Mouse (Mus musculus) 3T3-L1 (cell line): ENCODE measurements around the gene AI854703.
A peak's percentile ranks its signal among the peaks of the same experiment; 100 is the strongest.
"Not testable (repeated sequence)": the region's sequence is repeated elsewhere in the genome, so short reads cannot be mapped to it uniquely, and the experiment has no call there.

Source experiments
- DNase-seq: peaks from one replicate; pipeline ENCODE4 v3.0.0-alpha.2; 2015; ENCODE audit warnings: low read depth, low spot score

AI854703 gene

DNA sequence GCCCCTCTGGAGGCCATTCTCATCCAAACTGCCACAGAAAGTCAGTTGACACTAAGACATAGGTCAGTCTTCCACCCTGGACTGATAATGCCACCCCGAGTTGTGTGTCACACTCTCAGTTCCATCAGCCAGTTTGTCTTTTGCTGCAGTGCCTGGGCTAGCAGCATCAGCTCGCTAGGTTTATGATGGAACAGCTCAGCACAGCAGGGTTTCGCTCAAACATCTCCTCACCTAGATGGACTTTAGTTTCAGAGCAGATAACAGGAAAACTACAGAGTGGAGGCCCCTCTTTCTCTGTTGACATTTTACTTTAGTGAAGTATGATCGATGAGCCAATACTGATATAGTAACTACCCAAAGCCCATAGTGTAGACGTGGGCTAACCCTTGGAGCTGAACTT, 11.8 kb upstream of the AI854703 start:
- DNase-seq = no peak

DNA sequence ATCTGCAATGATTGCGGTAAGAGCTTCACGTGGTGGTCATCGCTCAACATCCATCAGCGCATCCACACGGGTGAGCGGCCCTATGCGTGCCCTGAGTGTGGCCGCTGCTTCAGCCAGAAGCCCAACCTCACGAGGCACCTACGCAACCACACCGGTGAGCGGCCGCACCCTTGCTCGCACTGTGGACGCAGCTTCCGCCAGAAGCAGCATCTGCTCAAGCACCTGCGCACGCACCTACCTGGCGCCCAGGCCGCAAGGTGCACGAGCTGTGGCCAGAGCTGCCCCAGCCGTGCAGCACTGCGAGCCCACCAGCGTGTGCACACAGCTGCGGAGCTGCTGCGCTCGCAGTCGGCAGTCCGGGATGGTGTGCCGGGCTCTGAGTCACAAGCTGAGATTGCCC, 6.5 kb upstream of the AI854703 start:
- DNase-seq = no peak

- DNase-seq = not testable (repeated sequence)
Observed at GRCm38 (mm10) chr6:48622186-48622843, 4.2 kb upstream of the AI854703 start.

- no peak for DNase-seq
Observed at GRCm38 (mm10) chr6:48623460-48623859, 3.1 kb upstream of the AI854703 start.

- no peak for DNase-seq
Observed at GRCm38 (mm10) chr6:48626984-48627383, 420 bp downstream of the AI854703 start.

DNA sequence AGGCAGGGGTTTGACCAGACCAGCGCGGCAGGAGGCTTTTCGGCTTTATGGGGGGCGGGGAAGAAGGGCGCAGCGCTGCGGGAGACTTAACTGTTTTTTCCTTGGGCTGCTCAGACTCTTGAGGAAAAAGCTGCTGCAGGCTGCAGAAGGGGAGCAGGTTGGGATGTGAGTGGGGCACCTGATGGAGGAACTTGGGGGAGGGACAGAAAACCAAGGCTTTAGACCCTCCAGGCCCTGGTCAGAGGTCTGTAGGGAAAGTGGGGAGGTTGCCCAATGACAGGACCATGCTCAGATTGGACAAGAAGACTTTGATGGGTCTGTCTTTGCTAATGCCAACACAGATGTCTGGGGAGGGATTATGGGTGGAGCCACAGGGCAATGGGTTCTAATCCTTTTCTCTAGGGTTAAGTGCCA, 954 bp downstream of the AI854703 start:
- no peak for DNase-seq

DNA sequence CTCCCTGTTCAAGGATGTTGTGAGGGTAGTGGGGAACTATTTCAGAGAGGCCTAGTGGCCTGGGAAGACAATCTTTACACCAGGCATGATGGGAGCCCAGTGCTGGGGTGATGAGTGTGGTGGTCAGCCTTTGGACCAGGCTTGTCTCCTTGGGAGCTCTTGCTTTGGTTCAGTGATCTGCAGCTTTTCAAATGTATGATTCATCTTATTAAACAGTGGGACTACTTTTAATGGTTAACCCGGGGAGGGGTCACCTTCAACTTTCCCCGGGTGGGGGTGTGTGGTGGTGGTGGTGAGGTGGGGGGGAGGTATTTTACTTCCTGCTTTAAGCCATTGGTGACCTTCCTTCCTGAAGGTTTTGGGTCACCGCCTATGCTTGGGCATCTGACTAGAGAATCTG, 1.8 kb downstream of the AI854703 start:
- DNase-seq = no peak

- no peak for DNase-seq
Observed at GRCm38 (mm10) chr6:48628808-48629660, 2.5 kb downstream of the AI854703 start.

GRCm38 (mm10) chr6:48629661-48630034, 3.1 kb downstream of the AI854703 start:
- no peak for DNase-seq

DNA sequence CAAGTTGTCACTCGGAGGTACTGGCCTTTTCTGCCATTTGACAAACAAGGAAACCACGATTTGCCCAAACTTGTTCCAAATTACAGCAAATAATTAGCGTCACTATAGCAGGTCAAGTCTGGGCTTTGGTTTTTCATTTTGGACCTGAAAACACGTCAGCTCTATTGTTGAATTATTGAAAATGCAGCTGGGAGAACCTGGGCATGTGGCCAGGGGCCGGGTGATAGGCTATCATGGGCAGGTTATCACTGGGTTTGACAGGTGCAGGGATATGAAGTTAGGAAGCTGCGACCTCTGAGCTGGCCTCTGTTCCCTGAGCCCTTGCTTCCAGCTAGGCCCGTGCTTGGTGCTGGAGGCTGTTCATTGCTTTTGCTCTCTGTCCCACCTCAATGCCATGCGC, 4.3 kb downstream of the AI854703 start:
- DNase-seq = no peak

DNA sequence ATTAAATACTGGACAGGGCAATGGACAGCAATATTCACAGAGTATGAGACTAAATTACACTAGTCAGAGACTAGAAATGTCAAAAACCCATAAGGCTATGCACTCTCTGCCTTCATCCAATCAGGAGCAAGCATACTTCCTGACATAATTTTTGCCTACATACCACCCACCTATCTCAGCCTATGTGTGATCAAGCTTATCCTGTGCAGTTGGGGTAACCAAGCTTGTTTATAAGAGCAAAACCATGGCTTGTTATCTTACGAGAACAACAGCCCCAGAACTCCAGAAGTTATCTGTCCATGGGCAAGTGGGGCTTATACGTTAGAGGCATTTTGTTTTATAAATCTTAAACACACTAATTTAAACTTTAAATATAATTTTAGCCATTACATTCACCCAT, 8.5 kb downstream of the AI854703 start:
- DNase-seq = no peak

- DNase-seq = no peak
Observed at GRCm38 (mm10) chr6:48636515-48636914, 10.0 kb downstream of the AI854703 start.

DNA sequence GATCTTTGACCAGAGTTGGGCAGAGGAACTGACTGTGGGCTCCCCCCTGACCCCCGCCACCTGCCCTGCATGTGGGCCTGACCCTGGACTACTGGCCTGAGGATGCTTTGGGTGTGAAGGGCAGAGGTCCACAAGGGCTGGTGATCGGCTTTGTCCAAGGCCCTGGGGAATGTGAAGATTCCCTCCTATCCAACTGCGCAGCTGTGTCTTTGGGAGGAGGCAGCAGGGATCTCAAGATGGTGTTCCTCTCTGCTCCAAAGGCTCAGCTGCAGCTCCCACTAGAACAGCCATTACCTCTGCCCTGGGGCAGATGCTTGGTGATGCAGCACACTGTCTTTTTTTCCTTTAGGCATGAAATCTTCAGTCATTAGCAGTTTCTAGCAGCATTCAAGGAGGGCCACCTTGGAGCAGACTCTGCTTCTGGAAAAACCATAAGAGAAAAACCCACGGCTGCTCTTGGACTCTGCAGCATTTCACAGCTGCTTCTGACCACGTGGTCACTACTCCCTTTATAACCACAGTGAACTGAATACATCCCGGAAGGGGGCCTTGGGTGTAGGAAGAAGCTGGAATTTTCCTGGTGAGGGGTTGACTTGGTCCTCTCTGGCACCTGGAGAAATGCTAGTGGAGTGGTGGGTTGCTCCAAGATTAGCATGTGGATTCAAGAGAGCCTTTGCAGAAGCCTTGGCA, 11.4 kb downstream of the AI854703 start:
- DNase-seq = no peak

- DNase-seq = no peak
Observed at GRCm38 (mm10) chr6:48638553-48638952, 12.0 kb downstream of the AI854703 start.

DNA sequence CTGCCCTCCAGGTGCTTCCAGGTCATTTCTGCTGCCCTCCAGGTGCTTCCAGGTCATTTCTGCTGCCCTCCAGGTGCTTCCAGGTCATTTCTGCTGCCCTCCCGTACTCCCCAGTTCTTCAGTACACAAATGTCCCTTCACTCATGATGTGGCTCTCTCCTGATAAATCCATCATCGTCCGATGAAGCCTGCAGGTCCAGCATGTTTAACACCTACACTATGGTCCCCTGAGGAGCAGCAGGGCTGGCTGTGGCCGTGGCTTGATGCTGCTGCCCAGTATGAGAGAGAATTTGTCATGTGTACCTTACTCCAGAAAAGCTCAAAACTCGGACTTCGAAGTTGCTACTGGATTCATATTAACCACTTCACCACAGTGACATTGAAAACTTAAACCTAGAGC, 14.8 kb downstream of the AI854703 start:
- DNase-seq = no peak

DNA sequence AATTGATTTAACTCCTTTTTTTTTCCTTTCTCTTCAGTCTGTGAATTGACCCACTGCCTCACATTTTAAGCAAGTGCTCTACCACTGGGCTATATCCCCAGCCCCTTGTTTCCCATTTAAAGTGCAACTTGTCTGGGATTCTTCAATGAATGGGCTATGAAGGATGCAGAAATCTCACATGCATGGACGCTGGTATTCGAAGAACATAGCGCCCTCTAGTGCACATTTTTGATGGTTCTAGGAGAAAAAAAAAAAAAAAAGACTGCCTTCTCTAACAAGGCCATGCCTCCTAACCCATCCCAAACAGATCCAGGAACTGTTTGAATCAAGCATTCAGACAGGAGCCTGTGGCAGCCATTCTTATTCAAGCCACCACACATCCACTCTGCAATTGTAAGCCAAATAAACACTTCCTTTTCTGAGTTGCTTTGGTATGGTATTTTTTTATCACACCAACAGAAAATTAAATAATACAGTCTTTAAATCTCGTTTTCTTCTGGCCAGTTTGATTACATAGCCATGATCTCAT, 16.3 kb downstream of the AI854703 start:
- DNase-seq = peak; percentile 91

GRCm38 (mm10) chr6:48645660-48646308, 19.2 kb downstream of the AI854703 start:
- peak; percentile 85 for DNase-seq

- DNase-seq = no peak
Observed at GRCm38 (mm10) chr6:48646309-48646690, 19.7 kb downstream of the AI854703 start.

- peak; percentile 21 for DNase-seq
Observed at GRCm38 (mm10) chr6:48646995-48647394, 20.4 kb downstream of the AI854703 start, which contains the start of gene Gimap8. Gimap8 (plus strand) TSS chr6:48647234.

DNA sequence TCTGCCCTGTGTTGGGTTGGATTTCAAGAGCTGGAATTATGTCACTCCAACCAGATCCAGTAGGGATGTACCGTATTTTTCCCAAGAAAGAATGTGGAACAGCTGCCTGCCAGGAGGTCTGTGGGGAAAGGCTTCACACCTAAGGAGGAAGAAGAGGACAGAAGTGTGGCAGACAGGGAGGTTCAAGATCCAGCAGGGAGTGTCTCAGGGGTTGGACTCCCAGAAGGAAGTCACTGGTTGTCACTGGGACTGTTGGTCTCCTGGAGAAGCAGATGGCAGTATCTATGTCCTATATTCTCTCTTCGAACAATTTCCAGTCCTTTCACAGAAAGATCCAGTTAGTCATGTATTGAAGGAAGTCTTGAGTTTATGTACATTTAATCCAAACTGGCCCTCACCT, 21.0 kb downstream of the AI854703 start:
- DNase-seq = no peak

DNA sequence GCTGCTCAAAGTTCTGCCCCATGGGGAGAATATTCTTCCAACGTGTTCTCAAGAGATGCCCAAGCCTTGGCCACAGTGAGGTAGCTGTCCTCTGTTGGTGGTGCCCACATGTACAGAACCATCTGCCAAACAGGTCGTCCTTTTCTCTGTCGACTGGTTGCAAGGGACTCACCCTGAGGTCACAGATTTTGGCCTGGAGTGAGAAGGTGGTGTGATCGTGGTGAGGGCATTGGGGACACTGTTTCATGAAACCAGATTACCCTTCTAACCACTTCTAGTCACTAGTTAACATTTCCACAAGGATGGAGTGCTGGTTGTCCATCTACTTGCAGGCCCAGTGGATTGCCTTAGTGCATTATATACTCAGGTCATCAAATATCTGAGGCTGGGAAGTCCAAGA, 22.2 kb downstream of the AI854703 start:
- no peak for DNase-seq

- DNase-seq = no peak
Observed at GRCm38 (mm10) chr6:48650041-48650440, 23.5 kb downstream of the AI854703 start.
